Mouse (Mus musculus) CD4-positive, CD25-positive, alpha-beta regulatory T cell, adult 9 weeks (primary cell): ENCODE data around the gene Olfr516. TPM values are rescaled to one million over a fixed set of nuclear protein-coding genes. Genes with fewer than 3 reads are reported as not detected.

ENCODE experiments used
- polyA plus RNA-seq: library from polyadenylated mRNA; unstranded; fragments of 100-300 nt; shearing (Covaris generic); gene quantifications from one replicate; pipeline ENCODE4 v1.2.1, GENCODE M21; 2017

Gene Olfr516
- polyA plus RNA-seq: not detected

GRCm38 (mm10) chr7:108850429-108850828, at the start of gene Olfr516:
Olfr516 (minus strand) TSS chr7:108850529.

GRCm38 (mm10) chr7:108894320-108894719, 44.0 kb upstream of the Olfr516 start, which contains the start of gene Olfr519:
Olfr519 (minus strand) TSS chr7:108894420.

GRCm38 (mm10) chr7:108884906-108885305, 34.6 kb upstream of the Olfr516 start, which contains the start of gene Olfr518:
Olfr518 (minus strand) TSS chr7:108885006.

GRCm38 (mm10) chr7:108872279-108872678, 21.9 kb upstream of the Olfr516 start, which contains the start of gene Olfr517:
Olfr517 (minus strand) TSS chr7:108872379.

GRCm38 (mm10) chr7:108825897-108826296, 24.4 kb downstream of the Olfr516 start, which contains the start of gene Olfr514:
Olfr514 (minus strand) TSS chr7:108825997.

Other genes with a start within 250 kb of the Olfr516 start
- gene Olfr506, start 239.7 kb downstream of the Olfr516 start, polyA plus RNA-seq: not detected
- gene Olfr507, start 228.7 kb downstream of the Olfr516 start, polyA plus RNA-seq: not detected
- not detected for gene Olfr508, start 220.5 kb downstream of the Olfr516 start, polyA plus RNA-seq
- not detected for gene Olfr509, start 198.6 kb downstream of the Olfr516 start, polyA plus RNA-seq
- gene Olfr510, start 184.1 kb downstream of the Olfr516 start, polyA plus RNA-seq: not detected
- not detected for gene Olfr512, start 137.2 kb downstream of the Olfr516 start, polyA plus RNA-seq
- gene Olfr513, start 99.6 kb downstream of the Olfr516 start, polyA plus RNA-seq: not detected
- gene Olfr514, start 24.5 kb downstream of the Olfr516 start, polyA plus RNA-seq: not detected
- not detected for gene Olfr517, start 21.9 kb upstream of the Olfr516 start, polyA plus RNA-seq
- gene Olfr518, start 34.5 kb upstream of the Olfr516 start, polyA plus RNA-seq: not detected
- not detected for gene Olfr519, start 43.9 kb upstream of the Olfr516 start, polyA plus RNA-seq
- not detected for gene Nlrp10, start 79.6 kb upstream of the Olfr516 start, polyA plus RNA-seq
- 27.1 TPM for gene Eif3f, start 83.9 kb upstream of the Olfr516 start, polyA plus RNA-seq
- 0.22 TPM for gene Tub, start 99.8 kb upstream of the Olfr516 start, polyA plus RNA-seq
- 0.12 TPM for gene Ric3, start 232.8 kb upstream of the Olfr516 start, polyA plus RNA-seq